Mouse (Mus musculus) frontal cortex, adult (tissue): Measurements from ENCODE around the gene Fam205c.
"Not testable (repeated sequence)": the region's sequence is repeated elsewhere in the genome, so short reads cannot be mapped to it uniquely, and the experiment has no call there.

Experiments
- ATAC-seq: cut with Nextera tagmentation; 2 replicates; pipeline ENCODE4 v1.9.2; 2017; ENCODE audit warnings: mild to moderate bottlenecking, moderate library complexity, mixed read lengths; ENCODE audit not compliant: low TSS enrichment

Fam205c gene

DNA sequence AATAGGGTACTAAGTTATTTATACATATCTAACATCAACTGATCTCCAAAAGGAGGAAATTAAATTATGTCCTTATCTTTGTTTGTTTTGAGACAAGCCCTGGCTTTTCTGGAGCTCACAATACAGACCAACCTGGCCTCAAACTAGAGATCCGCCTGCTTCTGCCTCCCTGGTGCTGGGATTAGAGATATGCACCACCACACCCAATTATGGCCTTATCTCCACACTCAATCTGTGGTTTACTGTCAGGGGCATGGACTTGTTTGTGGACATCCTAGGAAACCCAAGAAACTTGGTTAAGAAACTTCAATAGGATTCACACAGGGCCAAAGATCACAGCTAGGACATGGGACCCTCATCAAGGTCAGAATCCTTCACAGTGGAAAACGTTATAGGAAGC is 3.6 kb upstream of the Fam205c start:
- ATAC-seq, result no peak

DNA sequence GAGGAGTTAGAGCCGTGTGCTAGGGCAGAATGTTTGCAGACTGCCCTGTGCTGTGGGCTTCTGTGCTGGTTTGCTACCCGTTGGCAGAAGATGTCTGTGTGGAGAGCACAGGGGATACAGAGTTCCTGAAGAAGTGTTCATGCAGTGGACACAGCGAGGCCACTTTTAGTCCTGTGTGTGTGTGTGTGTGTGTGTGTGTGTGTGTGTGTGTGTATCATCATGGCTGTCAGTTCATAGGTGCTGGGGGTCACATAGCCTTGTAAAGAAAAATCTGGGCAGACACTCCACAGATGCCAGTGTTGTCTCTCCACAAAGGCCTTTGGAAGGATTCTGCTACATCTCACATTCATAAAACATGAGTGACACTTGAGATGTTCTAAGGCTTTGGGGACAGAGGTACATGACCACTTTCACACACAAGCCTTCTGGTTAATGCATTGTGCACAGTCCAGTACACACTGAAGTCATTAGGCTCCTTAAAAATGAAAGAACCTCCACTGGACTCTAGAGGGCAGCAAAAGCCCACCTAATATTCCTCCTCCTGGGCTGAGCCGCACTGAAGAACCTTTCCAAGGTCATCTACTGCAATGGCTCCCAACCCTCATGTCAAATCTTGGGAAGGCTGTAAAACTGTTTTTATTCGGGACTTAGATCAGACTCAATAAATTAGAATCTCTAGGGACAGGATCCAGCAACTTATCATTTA is 2.7 kb upstream of the Fam205c start:
- ATAC-seq, result peak; percentile 76

- no peak for ATAC-seq
Observed at GRCm38 (mm10) chr4:42872746-42873435, 1.1 kb downstream of the Fam205c start.

DNA sequence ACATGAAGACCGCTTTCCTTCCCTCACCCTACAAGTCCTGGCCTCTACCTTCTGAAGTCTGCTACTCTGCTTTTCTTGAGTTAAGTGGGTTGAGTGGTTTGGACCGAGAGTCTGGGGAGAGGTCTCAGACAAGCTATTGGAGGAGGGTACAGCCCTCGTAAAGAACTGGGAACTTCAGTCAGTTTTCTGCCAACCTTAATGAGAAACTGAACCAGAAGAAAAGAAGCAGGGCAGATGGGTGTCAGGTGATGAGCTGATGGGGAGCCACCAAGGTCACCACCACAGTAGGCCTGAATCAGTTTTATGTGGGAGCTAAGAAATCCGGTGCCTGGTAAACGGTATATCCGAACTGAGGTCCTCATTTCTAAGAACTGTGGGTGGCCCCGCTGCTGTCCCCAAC is 1.9 kb downstream of the Fam205c start:
- no peak for ATAC-seq

GRCm38 (mm10) chr4:42870748-42871147 is 3.3 kb downstream of the Fam205c start:
- no peak for ATAC-seq

GRCm38 (mm10) chr4:42868193-42868592 is 5.8 kb downstream of the Fam205c start:
- no peak for ATAC-seq

- ATAC-seq, result no peak
Observed at GRCm38 (mm10) chr4:42867390-42867789, 6.6 kb downstream of the Fam205c start.

DNA sequence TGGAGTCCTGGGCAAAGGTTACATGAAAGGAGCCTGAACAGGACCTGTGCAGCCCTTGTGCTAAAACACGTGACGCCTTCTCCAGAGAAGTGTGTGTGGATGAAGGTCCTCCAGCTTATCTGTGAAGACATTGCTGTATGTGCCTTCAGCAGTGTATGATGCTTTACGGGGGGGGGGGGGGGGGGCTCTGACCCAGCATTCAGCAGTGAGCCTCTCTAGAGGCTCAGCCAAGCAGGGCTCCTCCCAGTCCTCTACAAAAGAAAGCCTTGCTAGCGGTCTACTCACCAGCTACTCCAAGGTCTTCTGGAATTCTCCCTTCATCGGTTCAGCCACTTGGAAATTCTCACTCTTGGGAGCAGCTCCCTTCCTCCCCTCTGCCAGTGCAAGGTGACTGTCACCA is 10.5 kb downstream of the Fam205c start:
- not testable (repeated sequence) for ATAC-seq

GRCm38 (mm10) chr4:42860483-42860882 is 13.6 kb downstream of the Fam205c start:
- not testable (repeated sequence) for ATAC-seq

DNA sequence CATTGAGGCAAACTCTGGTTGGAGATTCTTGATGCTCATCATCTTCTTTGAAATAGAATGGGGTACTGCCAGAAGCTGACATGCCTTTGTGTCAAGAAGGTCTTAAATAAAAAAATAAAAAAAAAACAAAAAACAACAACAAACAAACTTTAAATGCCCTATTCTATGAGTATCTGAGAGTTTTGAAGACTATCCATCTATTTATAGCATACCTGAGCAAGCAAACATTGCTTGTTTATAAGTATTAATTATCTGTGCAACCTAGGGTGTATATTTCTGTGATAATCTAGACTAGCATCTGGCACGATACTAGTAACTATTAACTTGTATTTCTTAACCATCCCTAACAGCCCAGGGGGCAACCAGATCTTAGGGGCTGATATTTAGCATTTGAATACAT is 17.4 kb downstream of the Fam205c start, which contains the start of gene Gm12394:
Gene Gm12394 (minus strand): TSS at position 101 of the 400 bp plus-strand sequence.
- ATAC-seq, result not testable (repeated sequence)

DNA sequence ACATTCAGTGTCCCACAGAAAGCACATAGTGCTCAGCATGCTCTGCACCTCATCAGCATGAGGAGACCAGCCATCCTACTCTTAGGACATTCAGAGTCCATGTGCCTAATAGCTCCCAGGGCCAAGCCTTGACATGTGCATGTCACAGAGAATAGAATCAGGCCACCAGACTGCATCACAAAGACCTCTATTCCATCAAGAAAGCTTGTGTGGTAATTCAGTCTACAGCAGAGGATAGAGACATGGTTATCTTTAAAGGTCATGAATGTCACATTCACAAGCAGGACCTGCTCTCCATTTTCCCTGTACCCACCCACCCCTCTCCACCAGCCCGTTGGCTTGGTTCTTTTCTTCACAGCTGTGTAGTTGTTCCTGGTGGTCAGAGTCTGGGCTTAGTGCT is 20.2 kb downstream of the Fam205c start, which contains the start of gene Fam205a1:
Gene Fam205a1 (minus strand): TSS at position 101 of the 400 bp plus-strand sequence.
- ATAC-seq, result not testable (repeated sequence)
